Mouse (Mus musculus) limb, embryonic 11.5 days (tissue): ENCODE results near the gene Tle6. TPM values are rescaled to one million over a fixed set of nuclear protein-coding genes. Genes with fewer than 3 reads are reported as not detected.

Source experiments
- ATAC-seq: fragments of 200-750 bp; cut with Nextera tagmentation; 2 replicates; pipeline ENCODE4 v1.8.0; 2017; ENCODE audit warnings: low read depth; ENCODE audit not compliant: insufficient number of reproducible peaks, low FRiP score, low TSS enrichment
- DNase-seq: peaks from one replicate; pipeline ENCODE4 v3.0.0-alpha.2; 2015; ENCODE audit warnings: low spot score
- H3K27ac ChIP-seq: fragments of 300-500 bp; sonication (generic); replicated peaks from 2 replicates; pipeline ENCODE4 v1.5.1; 2014; ENCODE audit warnings: low read depth, mild to moderate bottlenecking, low read length
- H3K27me3 ChIP-seq: fragments of 300-500 bp; sonication (generic); 2 replicates; pipeline ENCODE4 v1.6.1; 2014; ENCODE audit warnings: mild to moderate bottlenecking, low read length, mixed read lengths; ENCODE audit not compliant: control insufficient read depth, insufficient read depth
- H3K36me3 ChIP-seq: fragments of 300-500 bp; sonication (generic); 2 replicates; pipeline ENCODE4 v1.6.1; 2014; ENCODE audit warnings: mild to moderate bottlenecking, low read length, moderate library complexity, mixed read lengths; ENCODE audit not compliant: control insufficient read depth, insufficient read depth
- H3K4me1 ChIP-seq: fragments of 300-500 bp; sonication (generic); 2 replicates; pipeline ENCODE4 v1.6.1; 2014; ENCODE audit warnings: low read length, mixed read lengths; ENCODE audit not compliant: control insufficient read depth, insufficient read depth
- H3K4me2 ChIP-seq: fragments of 300-500 bp; sonication (generic); 2 replicates; pipeline ENCODE4 v1.6.1; 2014; ENCODE audit warnings: low read depth, mild to moderate bottlenecking, moderate library complexity; ENCODE audit not compliant: severe bottlenecking
- H3K4me3 ChIP-seq: fragments of 300-500 bp; sonication (generic); 2 replicates; pipeline ENCODE4 v1.5.1; 2014; ENCODE audit warnings: low read depth, low read length
- H3K9ac ChIP-seq: fragments of 300-500 bp; sonication (generic); 2 replicates; pipeline ENCODE4 v1.6.1; 2014; ENCODE audit warnings: mild to moderate bottlenecking, low read length
- H3K9me3 ChIP-seq: fragments of 300-500 bp; sonication (generic); 2 replicates; pipeline ENCODE4 v1.6.1; 2016; ENCODE audit warnings: low read length; ENCODE audit not compliant: control insufficient read depth
- WGBS: fragments of 180-500 bp; shearing (Covaris S2); extraction: QIAGEN DNeasy Blood & Tissue Kit; methylation state at CpG from one replicate; pipeline ENCODE4 v1.1.7; 2014; 5-methylcytosine and 5-hydroxymethylcytosine counted together
- polyA plus RNA-seq: library from polyadenylated mRNA; unstranded; fragments of >200 nt; fragmentation: Nextera tagmentation; extraction: Ambion mirVana; gene quantifications from 2 replicates; pipeline ENCODE4 v1.2.1, GENCODE M21; 2014

Tle6 gene
- polyA plus RNA-seq, 1 experiment from 2014 or later, result 11.6 TPM

GRCm38 (mm10) chr10:81551597-81552102, 49.2 kb downstream of the Tle6 start:
- 0 out of 2 replicates have a peak, but pooled peaks cover 2% of the 10 kb centered on the region for H3K4me1 ChIP-seq
- no peaks in the 10 kb centered on the region for H3K27me3 ChIP-seq
- no peak overlapping the region for H3K4me3 ChIP-seq
- no peaks in the 10 kb centered on the region for H3K9me3 ChIP-seq
- no peaks in the 10 kb centered on the region for H3K36me3 ChIP-seq
- ATAC-seq, result peak; percentile 63
- WGBS, result 9% methylated on average over 12 of the region's 12 CpGs
- H3K9ac ChIP-seq, result no peak overlapping the region
- no peak overlapping the region for H3K27ac ChIP-seq
- peak; percentile 84 for DNase-seq
- H3K4me2 ChIP-seq, result no peak overlapping the region

- no peak overlapping the region for H3K4me3 ChIP-seq
- no peaks in the 10 kb centered on the region for H3K9me3 ChIP-seq
- 0 out of 2 replicates have a peak, but pooled peaks cover 2% of the 10 kb centered on the region for H3K4me1 ChIP-seq
- no peak overlapping the region for H3K9ac ChIP-seq
- H3K27ac ChIP-seq, result no peak overlapping the region
- ATAC-seq, result no peak
- peak; percentile 88 for DNase-seq
- WGBS, result 12% methylated on average over 7 of the region's 7 CpGs
- no peaks in the 10 kb centered on the region for H3K36me3 ChIP-seq
- no peaks in the 10 kb centered on the region for H3K27me3 ChIP-seq
- H3K4me2 ChIP-seq, result no peak overlapping the region
These were observed 50.6 kb downstream of the Tle6 start for GRCm38 (mm10) chr10:81550257-81550656.

- no peak overlapping the region for H3K4me2 ChIP-seq
- H3K4me3 ChIP-seq, result no peak overlapping the region
- WGBS, result 62% methylated on average over 5 of the region's 5 CpGs
- no peak for DNase-seq
- no peak overlapping the region for H3K27ac ChIP-seq
- peaks cover 4% of the 10 kb centered on the region; the same call in 1 of the 2 replicates for H3K4me1 ChIP-seq
- no peak for ATAC-seq
- no peaks in the 10 kb centered on the region for H3K27me3 ChIP-seq
- no peaks in the 10 kb centered on the region for H3K9me3 ChIP-seq
- no peak overlapping the region; the same call in 1 of the 2 replicates for H3K9ac ChIP-seq
- no peaks in the 10 kb centered on the region for H3K36me3 ChIP-seq
These were observed 51.9 kb downstream of the Tle6 start for GRCm38 (mm10) chr10:81548944-81549343.

- Histone ChIP-seq H3K27me3 (no peaks in the 10 kb centered on the region), H3K4me2 (no peak overlapping the region), H3K9ac (no peak overlapping the region), H3K27ac (no peak overlapping the region), H3K4me3 (no peak overlapping the region), H3K9me3 (no peaks in the 10 kb centered on the region), H3K36me3 (no peaks in the 10 kb centered on the region), H3K4me1 (peaks cover 18% of the 10 kb centered on the region)
- no peak for ATAC-seq
- no peak for DNase-seq
- WGBS, result 91% methylated on average over 13 of the region's 13 CpGs
These were observed 53.9 kb downstream of the Tle6 start for GRCm38 (mm10) chr10:81546788-81547571.

- no peaks in the 10 kb centered on the region for H3K36me3 ChIP-seq
- H3K27me3 ChIP-seq, result no peaks in the 10 kb centered on the region
- no peak overlapping the region for H3K9ac ChIP-seq
- no peak overlapping the region for H3K4me2 ChIP-seq
- DNase-seq (no peak), ATAC-seq (no peak)
- peaks cover 18% of the 10 kb centered on the region for H3K4me1 ChIP-seq
- no peak overlapping the region for H3K4me3 ChIP-seq
- H3K27ac ChIP-seq, result no peak overlapping the region
- WGBS, result 75% methylated on average over 5 of the region's 5 CpGs
- no peaks in the 10 kb centered on the region for H3K9me3 ChIP-seq
These were observed 54.5 kb downstream of the Tle6 start for GRCm38 (mm10) chr10:81546332-81546731.

- peak within 1 kb of the TSS; percentile 94 for H3K4me2 ChIP-seq
- DNase-seq (peak; percentile 100), ATAC-seq (peak; percentile 93)
- no peaks in the 10 kb centered on the region for H3K9me3 ChIP-seq
- H3K36me3 ChIP-seq, result no peaks in the 10 kb centered on the region
- H3K27ac ChIP-seq, result peak within 1 kb of the TSS; percentile 18; the same call in 1 of the 2 replicates
- no peaks in the 10 kb centered on the region for H3K27me3 ChIP-seq
- peak within 1 kb of the TSS; percentile 86 for H3K9ac ChIP-seq
- 1% methylated on average over 58 of the region's 59 CpGs for WGBS
- H3K4me3 ChIP-seq, result peak within 1 kb of the TSS; percentile 64
- H3K4me1 ChIP-seq, result peaks cover 18% of the 10 kb centered on the region
These were observed 55.6 kb downstream of the Tle6 start, which contains the start of gene Gna11 for GRCm38 (mm10) chr10:81545161-81545747. TSS of gene Gna11 (minus strand) at chr10:81545190.

- Histone ChIP-seq H3K9ac (peak overlapping the region; percentile 86), H3K27me3 (no peaks in the 10 kb centered on the region), H3K4me3 (peak overlapping the region; percentile 64), H3K4me1 (peaks cover 16% of the 10 kb centered on the region), H3K36me3 (no peaks in the 10 kb centered on the region), H3K9me3 (no peaks in the 10 kb centered on the region), H3K4me2 (peak overlapping the region; percentile 94), H3K27ac (peak overlapping the region; percentile 8; the same call in 1 of the 2 replicates)
- peak; percentile 11; the same call in 1 of the 2 replicates for ATAC-seq
- DNase-seq, result no peak
- under 1% methylated on average over 86 of the region's 93 CpGs for WGBS
These were observed 56.3 kb downstream of the Tle6 start for GRCm38 (mm10) chr10:81544296-81545160.

GRCm38 (mm10) chr10:81543633-81544032, 57.2 kb downstream of the Tle6 start:
- H3K4me1 ChIP-seq, result peaks cover 16% of the 10 kb centered on the region
- no peak for DNase-seq
- no peak for ATAC-seq
- H3K9me3 ChIP-seq, result no peaks in the 10 kb centered on the region
- H3K27ac ChIP-seq, result no peak overlapping the region
- H3K36me3 ChIP-seq, result no peaks in the 10 kb centered on the region
- peak overlapping the region; percentile 94 for H3K4me2 ChIP-seq
- H3K9ac ChIP-seq, result peak overlapping the region; percentile 86
- no peaks in the 10 kb centered on the region for H3K27me3 ChIP-seq
- WGBS, result 77% methylated on average over 1 of the region's 1 CpGs
- H3K4me3 ChIP-seq, result peak overlapping the region; percentile 64
